Mouse (Mus musculus) limb, embryonic 15.5 days (tissue): ENCODE data around the gene Mrps26. TPM values are rescaled to one million over a fixed set of nuclear protein-coding genes. Genes with fewer than 3 reads are reported as not detected.

Experiments
- ATAC-seq: fragments of 200-750 bp; cut with Nextera tagmentation; 2 replicates; pipeline ENCODE4 v1.8.0; 2017; ENCODE audit warnings: low read depth, moderate TSS enrichment; ENCODE audit not compliant: insufficient number of reproducible peaks, low FRiP score, low TSS enrichment
- H3K27ac ChIP-seq: fragments of 300-500 bp; sonication (generic); 2 replicates; pipeline ENCODE4 v1.5.1; 2015; ENCODE audit warnings: moderate library complexity, mild to moderate bottlenecking, inconsistent platforms
- H3K27me3 ChIP-seq: fragments of 300-500 bp; sonication (generic); 2 replicates; pipeline ENCODE4 v1.6.1; 2015; ENCODE audit warnings: inconsistent platforms
- H3K36me3 ChIP-seq: fragments of 300-500 bp; sonication (generic); 2 replicates; pipeline ENCODE4 v1.6.1; 2015; ENCODE audit warnings: inconsistent platforms
- H3K4me1 ChIP-seq: fragments of 300-500 bp; sonication (generic); 2 replicates; pipeline ENCODE4 v1.6.1; 2015; ENCODE audit warnings: inconsistent platforms
- H3K4me2 ChIP-seq: fragments of 300-500 bp; sonication (generic); 2 replicates; pipeline ENCODE4 v1.6.1; 2015; ENCODE audit warnings: mild to moderate bottlenecking, inconsistent platforms
- H3K4me3 ChIP-seq: fragments of 300-500 bp; sonication (generic); 2 replicates; pipeline ENCODE4 v1.5.1; 2015; ENCODE audit warnings: mild to moderate bottlenecking, inconsistent platforms
- H3K9ac ChIP-seq: fragments of 300-500 bp; sonication (generic); 2 replicates; pipeline ENCODE4 v1.6.1; 2015; ENCODE audit warnings: inconsistent platforms
- H3K9me3 ChIP-seq: fragments of 300-500 bp; sonication (generic); 2 replicates; pipeline ENCODE4 v1.6.1; 2016; ENCODE audit warnings: inconsistent platforms
- WGBS: fragments of 180-500 bp; shearing (Covaris S2); methylation state at CpG from one replicate; pipeline ENCODE4 v1.1.7; 2015; 5-methylcytosine and 5-hydroxymethylcytosine counted together
- polyA plus RNA-seq: library from polyadenylated mRNA; unstranded; fragments of >200 nt; fragmentation: Nextera tagmentation; extraction: Ambion mirVana; gene quantifications from 2 replicates; pipeline ENCODE4 v1.2.1, GENCODE M21; 2015

Mrps26 gene
- polyA plus RNA-seq, 1 experiment from 2014 or later, result 93.6 TPM

DNA sequence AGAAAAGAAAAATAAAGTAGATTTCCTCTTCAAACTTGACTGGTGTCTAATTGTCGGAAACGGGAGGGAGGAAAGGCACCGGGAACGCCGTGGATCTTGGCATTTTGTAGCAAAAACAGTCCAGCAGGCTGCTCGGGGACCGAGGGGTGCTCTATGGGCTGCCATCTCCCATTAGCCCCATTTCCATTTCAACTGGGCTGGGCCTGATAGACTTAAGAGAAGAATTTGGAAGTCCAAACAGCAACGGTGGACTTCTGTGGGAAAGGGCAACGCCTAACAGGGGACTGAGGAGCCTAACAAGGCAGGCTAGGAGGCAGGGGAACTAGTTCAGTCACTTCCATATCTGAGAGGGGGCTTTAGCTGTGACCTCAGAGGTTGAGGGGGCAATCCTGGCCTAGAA, 13.5 kb downstream of the Mrps26 start:
- Histone ChIP-seq H3K4me2 (peak overlapping the region; percentile 55), H3K4me3 (peak overlapping the region; percentile 33), H3K9me3 (no peaks in the 10 kb centered on the region), H3K27me3 (peaks cover 75% of the 10 kb centered on the region), H3K36me3 (no peaks in the 10 kb centered on the region), H3K9ac (0 out of 2 replicates have a peak overlapping the region, but pooled peaks have one; percentile 14), H3K27ac (no peak overlapping the region), H3K4me1 (peaks cover 35% of the 10 kb centered on the region)
- no peak for ATAC-seq
- 8% methylated on average over 9 of the region's 9 CpGs for WGBS

DNA sequence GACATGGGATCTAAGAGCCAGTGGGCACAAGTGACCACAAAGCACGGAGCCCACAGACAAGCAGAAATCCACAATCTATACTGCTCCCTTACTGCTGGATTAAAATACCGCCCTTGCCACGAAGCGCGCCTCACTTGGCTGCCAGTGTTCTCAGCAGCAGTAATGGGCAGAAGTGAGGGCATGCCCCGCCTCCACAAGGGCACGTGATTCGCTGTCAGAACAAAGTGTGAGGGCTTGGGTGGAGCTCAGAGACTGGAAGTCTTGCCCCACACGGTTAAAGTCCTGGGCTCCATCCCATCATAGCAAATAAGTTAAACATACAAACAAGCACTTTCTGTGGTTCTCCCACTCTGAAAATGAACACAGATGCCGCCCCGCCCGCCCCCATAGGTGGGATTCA, 14.1 kb downstream of the Mrps26 start:
- H3K27me3 ChIP-seq, result peaks cover 82% of the 10 kb centered on the region
- H3K4me1 ChIP-seq, result peaks cover 35% of the 10 kb centered on the region
- no peaks in the 10 kb centered on the region for H3K36me3 ChIP-seq
- ATAC-seq, result no peak
- no peak overlapping the region for H3K4me2 ChIP-seq
- H3K4me3 ChIP-seq, result peak overlapping the region; percentile 8; the same call in 1 of the 2 replicates
- 4% methylated on average over 12 of the region's 12 CpGs for WGBS
- H3K9me3 ChIP-seq, result no peaks in the 10 kb centered on the region
- no peak overlapping the region for H3K27ac ChIP-seq
- H3K9ac ChIP-seq, result no peak overlapping the region

DNA sequence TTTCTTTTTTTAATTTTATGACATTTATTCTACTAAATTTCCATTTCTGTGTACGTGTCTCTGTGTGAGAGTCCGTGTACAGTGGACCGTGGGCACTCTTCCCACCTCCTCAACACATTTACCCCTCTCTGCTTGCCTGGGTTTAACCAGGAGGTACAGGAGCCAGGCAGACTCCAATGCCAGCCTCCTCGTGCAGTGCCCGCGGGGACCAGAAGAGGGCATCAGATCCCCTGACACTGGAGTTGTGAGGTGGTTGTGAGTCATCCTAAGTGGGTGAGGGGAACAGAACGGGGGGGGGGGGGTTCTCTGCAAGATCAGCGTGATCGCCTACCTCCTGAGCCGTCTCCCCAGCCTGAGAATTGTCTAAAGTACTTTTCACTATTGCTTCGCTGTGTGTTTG, 14.6 kb downstream of the Mrps26 start:
- peaks cover 87% of the 10 kb centered on the region for H3K27me3 ChIP-seq
- H3K36me3 ChIP-seq, result no peaks in the 10 kb centered on the region
- ATAC-seq, result no peak
- peaks cover 35% of the 10 kb centered on the region for H3K4me1 ChIP-seq
- no peaks in the 10 kb centered on the region for H3K9me3 ChIP-seq
- no peak overlapping the region for H3K27ac ChIP-seq
- WGBS, result 14% methylated on average over 11 of the region's 11 CpGs
- no peak overlapping the region for H3K9ac ChIP-seq
- H3K4me2 ChIP-seq, result no peak overlapping the region
- H3K4me3 ChIP-seq, result no peak overlapping the region

DNA sequence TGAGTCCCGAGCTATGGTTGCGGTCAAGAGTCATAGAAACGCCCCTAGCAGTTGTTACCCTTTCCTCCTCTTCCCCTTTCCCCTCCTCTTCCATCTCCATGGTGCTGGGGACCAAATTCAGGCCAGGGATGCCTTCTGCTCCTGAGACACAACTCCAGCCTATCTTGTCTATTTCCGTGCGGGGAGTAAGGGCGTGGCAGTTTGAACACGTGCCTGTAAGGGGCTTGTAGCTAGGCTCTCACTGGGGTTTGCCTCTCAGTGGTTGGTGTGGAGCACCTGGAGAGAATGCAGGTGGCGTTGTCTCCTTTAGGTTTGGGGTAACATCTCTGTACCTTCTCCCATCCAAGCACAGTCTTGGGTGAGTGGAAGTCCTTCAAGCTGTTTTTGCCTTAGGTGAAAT, 16.2 kb downstream of the Mrps26 start:
- Histone ChIP-seq H3K4me2 (no peak overlapping the region), H3K4me1 (peaks cover 35% of the 10 kb centered on the region), H3K36me3 (no peaks in the 10 kb centered on the region), H3K27ac (no peak overlapping the region), H3K9me3 (no peaks in the 10 kb centered on the region), H3K9ac (no peak overlapping the region), H3K4me3 (no peak overlapping the region), H3K27me3 (peaks cover 84% of the 10 kb centered on the region)
- no peak for ATAC-seq
- WGBS, result 6% methylated on average over 8 of the region's 8 CpGs

DNA sequence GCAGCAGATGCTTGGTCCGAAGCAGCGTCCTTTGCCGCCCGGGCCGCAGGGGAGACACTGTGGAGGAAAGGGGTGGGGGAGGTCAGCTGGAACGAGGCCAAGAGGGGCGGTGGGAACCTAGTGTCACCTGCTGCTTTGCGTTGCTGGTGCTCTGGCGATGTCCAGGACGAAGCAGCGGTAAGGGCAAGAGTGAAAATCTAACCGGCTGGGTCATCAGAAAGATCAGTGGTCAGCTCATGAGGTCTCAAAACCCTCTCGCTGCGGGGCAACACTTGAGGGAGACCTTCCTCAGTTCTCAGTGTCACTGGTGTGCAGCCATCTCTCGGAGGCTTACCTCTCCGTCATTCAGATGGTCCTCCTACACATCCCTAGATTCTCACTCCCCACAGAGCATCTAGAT, 17.7 kb downstream of the Mrps26 start:
- 7% methylated on average over 16 of the region's 16 CpGs for WGBS
- Histone ChIP-seq H3K27me3 (peaks cover 70% of the 10 kb centered on the region), H3K4me3 (peak overlapping the region; percentile 39), H3K9me3 (no peaks in the 10 kb centered on the region), H3K4me2 (peak overlapping the region; percentile 71), H3K4me1 (peaks cover 32% of the 10 kb centered on the region), H3K27ac (no peak overlapping the region), H3K9ac (no peak overlapping the region), H3K36me3 (no peaks in the 10 kb centered on the region)
- no peak for ATAC-seq

DNA sequence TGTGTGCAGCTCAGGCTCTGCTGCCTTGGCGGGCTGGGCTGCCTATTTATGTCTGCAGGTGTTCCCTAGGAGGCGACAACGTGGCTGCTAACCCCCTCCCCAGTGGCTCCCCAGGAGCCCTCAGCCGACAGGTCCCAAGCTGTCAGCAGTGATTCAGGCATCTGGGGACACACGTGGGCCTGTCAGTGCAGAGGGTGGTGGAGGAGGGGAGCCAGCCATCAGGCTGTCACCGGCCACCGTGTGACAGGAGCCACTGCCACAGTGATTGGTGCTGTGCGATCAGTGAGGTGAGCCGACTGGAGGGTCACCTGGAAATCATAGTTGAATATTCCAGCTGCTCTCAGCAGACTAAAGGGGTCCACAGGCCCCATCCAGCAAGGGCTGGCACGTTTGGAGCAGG, 19.0 kb downstream of the Mrps26 start, which contains the start of gene Avp:
Gene Avp, minus strand, starts transcription at position 3 of the 400 bp plus-strand sequence.
- H3K4me3 ChIP-seq, result peak within 1 kb of the TSS; percentile 39; the same call in 1 of the 2 replicates
- no peak for ATAC-seq
- H3K9ac ChIP-seq, result no peak within 1 kb of the TSS
- H3K27me3 ChIP-seq, result peaks cover 57% of the 10 kb centered on the region
- no peaks in the 10 kb centered on the region for H3K36me3 ChIP-seq
- H3K4me1 ChIP-seq, result peaks cover 20% of the 10 kb centered on the region
- no peak within 1 kb of the TSS for H3K27ac ChIP-seq
- WGBS, result 30% methylated on average over 10 of the region's 10 CpGs
- H3K4me2 ChIP-seq, result no peak within 1 kb of the TSS
- no peaks in the 10 kb centered on the region for H3K9me3 ChIP-seq

DNA sequence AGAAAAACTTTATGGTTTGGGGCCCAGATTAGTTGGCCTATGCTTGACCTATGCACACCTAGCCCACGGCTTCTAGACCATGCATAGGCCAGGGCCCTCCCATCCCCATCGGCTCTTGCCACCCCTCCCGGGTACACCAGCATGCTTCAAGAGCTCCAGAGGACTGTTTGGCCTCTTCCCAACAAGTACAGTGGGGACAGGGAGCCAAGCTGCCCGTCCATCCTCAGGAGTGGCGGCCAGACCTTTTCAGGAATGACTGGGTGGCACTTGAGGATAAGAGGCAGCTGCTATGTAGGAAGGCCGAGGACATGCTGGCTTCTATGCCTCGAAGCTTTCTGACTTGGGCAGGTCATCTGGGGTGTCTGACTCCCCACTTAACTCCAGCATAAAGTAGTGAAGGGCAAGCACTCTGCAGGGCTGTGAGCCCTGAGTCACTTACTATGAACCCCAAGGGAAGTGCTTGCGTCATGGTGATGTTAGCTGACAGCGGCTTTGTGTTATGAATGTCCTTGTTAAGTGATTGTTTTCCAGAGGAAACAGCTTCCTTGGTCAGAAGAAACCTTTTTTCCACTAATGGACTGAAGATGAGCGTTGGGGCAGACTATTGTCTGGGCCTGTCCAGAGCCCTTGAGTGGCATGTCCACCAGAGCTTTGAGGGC, 20.5 kb downstream of the Mrps26 start:
- Histone ChIP-seq H3K27me3 (peaks cover 42% of the 10 kb centered on the region), H3K9ac (no peak overlapping the region), H3K27ac (no peak overlapping the region), H3K4me2 (no peak overlapping the region), H3K9me3 (no peaks in the 10 kb centered on the region), H3K4me3 (no peak overlapping the region), H3K36me3 (no peaks in the 10 kb centered on the region), H3K4me1 (peaks cover 18% of the 10 kb centered on the region)
- 84% methylated on average over 10 of the region's 10 CpGs for WGBS
- no peak for ATAC-seq

DNA sequence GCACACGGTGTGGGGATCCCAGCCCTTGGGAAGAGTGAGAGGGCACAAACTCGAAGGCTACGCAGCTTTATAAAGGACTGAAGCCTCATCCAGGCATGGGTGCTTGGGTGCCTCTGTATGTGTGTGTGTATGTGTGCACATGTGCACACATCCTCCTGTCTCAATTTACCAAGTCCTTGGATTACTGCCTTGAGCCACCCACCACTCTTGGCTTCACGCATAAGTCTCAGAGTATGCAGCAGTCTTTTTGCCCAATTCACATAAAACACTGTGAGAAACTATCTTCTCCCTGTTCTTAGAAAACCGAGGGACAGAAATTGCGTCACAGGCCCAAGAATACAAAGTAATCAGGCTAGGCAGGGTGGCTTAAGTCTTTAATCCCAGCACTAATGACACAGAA, 22.5 kb downstream of the Mrps26 start:
- H3K27ac ChIP-seq, result no peak overlapping the region
- H3K9ac ChIP-seq, result no peak overlapping the region
- H3K9me3 ChIP-seq, result no peaks in the 10 kb centered on the region
- no peak overlapping the region for H3K4me3 ChIP-seq
- no peak for ATAC-seq
- WGBS, result 82% methylated on average over 6 of the region's 6 CpGs
- no peak overlapping the region for H3K4me2 ChIP-seq
- peaks cover 8% of the 10 kb centered on the region for H3K4me1 ChIP-seq
- peaks cover 22% of the 10 kb centered on the region for H3K27me3 ChIP-seq
- peaks cover 6% of the 10 kb centered on the region for H3K36me3 ChIP-seq

DNA sequence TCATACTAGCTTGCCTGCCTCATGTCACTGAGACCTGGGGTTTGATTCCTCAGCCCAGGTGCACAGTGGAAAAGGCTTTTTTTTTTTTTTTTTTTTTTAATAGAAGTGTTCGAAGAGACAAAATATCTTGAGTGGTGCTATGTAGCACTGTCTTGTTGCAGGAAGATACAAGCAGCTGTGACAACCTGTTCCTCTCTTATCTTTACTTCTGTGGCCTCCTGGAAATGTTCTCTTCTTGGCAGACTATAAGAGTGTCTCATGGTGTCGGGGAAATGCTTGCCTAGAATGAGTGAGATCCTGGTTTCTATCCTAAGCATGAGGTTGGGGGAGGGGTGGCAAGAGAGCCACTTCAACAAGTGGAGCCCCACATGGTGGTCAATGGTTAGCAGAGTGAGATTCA, 24.8 kb downstream of the Mrps26 start:
- Histone ChIP-seq H3K36me3 (peaks cover 14% of the 10 kb centered on the region), H3K27me3 (no peaks in the 10 kb centered on the region), H3K9me3 (no peaks in the 10 kb centered on the region), H3K9ac (no peak overlapping the region), H3K27ac (no peak overlapping the region), H3K4me2 (no peak overlapping the region), H3K4me1 (0 out of 2 replicates have a peak, but pooled peaks cover 5% of the 10 kb centered on the region), H3K4me3 (no peak overlapping the region)
- ATAC-seq, result no peak
- WGBS, result 74% methylated on average over 2 of the region's 2 CpGs

DNA sequence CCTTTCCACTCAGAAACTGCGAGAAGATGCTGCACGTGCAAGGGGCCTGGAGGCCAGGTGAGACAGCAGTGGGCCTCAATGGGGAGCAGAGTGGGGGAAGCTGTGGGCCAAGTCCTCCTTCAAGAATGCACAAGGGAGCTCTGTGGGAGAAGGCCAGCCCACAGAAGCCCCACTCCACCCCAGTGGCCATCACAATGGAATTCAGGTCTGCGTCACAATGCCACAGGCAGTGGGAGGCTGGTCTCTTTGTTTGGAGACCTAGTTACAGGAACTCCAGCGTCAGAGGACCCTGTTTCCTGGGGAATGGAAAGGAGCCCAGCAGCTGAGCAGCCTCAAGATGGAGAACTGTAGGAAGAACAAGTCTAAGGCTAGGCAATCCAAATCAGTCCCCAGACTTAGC, 25.6 kb downstream of the Mrps26 start:
- 72% methylated on average over 4 of the region's 4 CpGs for WGBS
- H3K9ac ChIP-seq, result no peak overlapping the region
- no peak overlapping the region for H3K27ac ChIP-seq
- H3K4me1 ChIP-seq, result 0 out of 2 replicates have a peak, but pooled peaks cover 5% of the 10 kb centered on the region
- H3K36me3 ChIP-seq, result peaks cover 17% of the 10 kb centered on the region
- no peak overlapping the region for H3K4me2 ChIP-seq
- no peak overlapping the region for H3K4me3 ChIP-seq
- no peak for ATAC-seq
- H3K27me3 ChIP-seq, result no peaks in the 10 kb centered on the region
- no peaks in the 10 kb centered on the region for H3K9me3 ChIP-seq

DNA sequence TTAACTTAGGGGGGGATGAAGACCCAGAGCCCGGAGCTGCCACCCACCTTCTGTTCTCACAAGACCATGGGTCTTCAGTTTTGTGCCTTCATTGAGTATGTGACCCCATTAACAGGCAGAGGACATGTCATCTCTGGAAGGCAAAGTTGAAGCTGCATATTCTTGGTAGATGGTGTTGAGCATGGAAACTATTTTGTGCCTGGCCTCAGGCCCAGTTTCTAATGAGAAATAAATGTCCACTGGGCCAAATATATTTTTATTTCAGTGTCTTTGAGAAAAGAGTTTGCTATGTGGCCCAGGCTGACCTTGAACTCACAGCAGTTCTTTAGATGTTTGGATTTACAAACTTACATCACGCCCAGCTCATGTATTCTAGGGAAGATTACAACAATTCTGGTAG, 26.2 kb downstream of the Mrps26 start:
- no peaks in the 10 kb centered on the region for H3K9me3 ChIP-seq
- no peak overlapping the region for H3K27ac ChIP-seq
- WGBS, result 84% methylated on average over 2 of the region's 2 CpGs
- no peaks in the 10 kb centered on the region for H3K27me3 ChIP-seq
- no peak overlapping the region for H3K9ac ChIP-seq
- no peak overlapping the region for H3K4me2 ChIP-seq
- no peak overlapping the region for H3K4me3 ChIP-seq
- H3K36me3 ChIP-seq, result peaks cover 21% of the 10 kb centered on the region
- no peak for ATAC-seq
- H3K4me1 ChIP-seq, result 0 out of 2 replicates have a peak, but pooled peaks cover 5% of the 10 kb centered on the region

DNA sequence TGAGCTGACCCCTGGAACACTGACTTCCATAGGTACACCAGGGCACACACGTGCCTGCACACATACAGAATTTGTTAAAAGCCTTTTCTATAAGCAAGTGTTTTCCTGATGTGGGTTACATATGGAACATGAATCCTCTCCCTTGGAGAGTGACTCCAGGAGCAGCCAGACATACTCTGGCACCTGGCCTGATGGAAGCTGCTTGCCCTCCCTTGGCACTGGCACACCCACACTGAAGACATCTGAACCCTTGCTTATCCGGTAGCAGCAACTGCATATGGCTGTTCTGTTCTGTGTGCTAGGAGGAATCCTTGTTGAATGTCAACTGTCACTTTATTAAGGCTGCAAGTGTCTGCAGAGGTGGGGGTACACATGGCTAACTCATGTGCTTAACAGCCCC, 27.5 kb downstream of the Mrps26 start:
- Histone ChIP-seq H3K36me3 (peaks cover 33% of the 10 kb centered on the region), H3K27ac (no peak overlapping the region), H3K4me3 (no peak overlapping the region), H3K9me3 (no peaks in the 10 kb centered on the region), H3K9ac (no peak overlapping the region), H3K4me1 (0 out of 2 replicates have a peak, but pooled peaks cover 5% of the 10 kb centered on the region), H3K27me3 (no peaks in the 10 kb centered on the region), H3K4me2 (no peak overlapping the region)
- no peak for ATAC-seq
- 93% methylated on average over 2 of the region's 2 CpGs for WGBS
